Mouse (Mus musculus) lung, adult 2 months (tissue): ENCODE data around the gene Strada.

Source experiments
- CTCF ChIP-seq: fragments of 200-500 bp; IDR thresholded peaks from 2 replicates; pipeline ENCODE4 v1.5.1; 2011; ENCODE audit warnings: mild to moderate bottlenecking, low read length, control low read depth; ENCODE audit not compliant: insufficient read depth
- POLR2A ChIP-seq: fragments of 200-500 bp; IDR thresholded peaks from 2 replicates; pipeline ENCODE4 v1.6.1; 2011; ENCODE audit warnings: low read depth, mild to moderate bottlenecking, control low read depth, low read length, borderline replicate concordance; ENCODE audit errors: extremely low read depth

- TF ChIP-seq POLR2A (no peak), CTCF (no peak)
These were observed 49.8 kb downstream of the Strada start for GRCm38 (mm10) chr11:106152132-106152531.
